Mouse (Mus musculus): ENCODE measurements around the gene Nkain1.
A peak's percentile ranks its signal among the peaks of the same experiment; 100 is the strongest.

Nkain1 gene

DNA sequence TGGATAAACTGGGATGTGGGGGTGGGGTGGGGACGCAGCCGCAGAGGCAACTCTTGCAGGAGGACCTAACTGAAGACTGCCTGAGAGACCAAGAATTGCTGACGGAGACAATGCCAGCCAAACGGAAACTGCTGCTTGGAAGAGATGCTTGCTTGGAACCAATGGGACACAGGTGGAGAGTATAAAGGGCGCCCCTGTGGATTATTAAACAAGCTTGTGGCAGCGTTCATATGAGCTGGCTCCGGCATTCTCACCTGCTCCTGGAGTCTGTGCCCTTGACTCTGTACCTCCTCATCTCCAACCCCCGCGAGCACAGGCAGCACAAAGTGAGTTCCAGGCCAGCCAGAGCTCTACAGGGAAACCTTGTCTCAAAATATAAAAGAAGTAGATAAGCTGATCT is 23.5 kb downstream of the Nkain1 start:
- DNase-seq (ENCODE audit: low read depth) = no peak

DNA sequence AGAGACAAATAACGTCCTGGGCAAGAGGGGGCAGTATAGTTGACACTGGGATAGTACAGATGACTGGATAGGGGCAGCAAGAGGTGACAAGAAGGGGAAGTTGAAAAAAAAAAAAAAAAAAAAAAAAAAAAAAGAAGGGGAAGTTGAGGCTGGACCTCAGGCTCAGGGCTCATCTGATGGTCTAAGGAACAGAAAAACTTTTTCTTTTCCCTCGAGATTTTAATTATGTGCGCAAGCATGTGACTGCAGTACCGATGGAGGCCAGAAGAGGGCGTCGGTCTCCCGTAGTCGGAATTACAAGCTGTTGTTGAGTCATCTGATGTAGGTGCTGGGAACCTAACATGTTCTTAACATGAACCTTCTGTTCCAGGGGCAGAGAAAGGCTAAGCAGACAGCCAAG is 24.8 kb downstream of the Nkain1 start:
- no peak for DNase-seq (ENCODE audit: low read depth)

DNA sequence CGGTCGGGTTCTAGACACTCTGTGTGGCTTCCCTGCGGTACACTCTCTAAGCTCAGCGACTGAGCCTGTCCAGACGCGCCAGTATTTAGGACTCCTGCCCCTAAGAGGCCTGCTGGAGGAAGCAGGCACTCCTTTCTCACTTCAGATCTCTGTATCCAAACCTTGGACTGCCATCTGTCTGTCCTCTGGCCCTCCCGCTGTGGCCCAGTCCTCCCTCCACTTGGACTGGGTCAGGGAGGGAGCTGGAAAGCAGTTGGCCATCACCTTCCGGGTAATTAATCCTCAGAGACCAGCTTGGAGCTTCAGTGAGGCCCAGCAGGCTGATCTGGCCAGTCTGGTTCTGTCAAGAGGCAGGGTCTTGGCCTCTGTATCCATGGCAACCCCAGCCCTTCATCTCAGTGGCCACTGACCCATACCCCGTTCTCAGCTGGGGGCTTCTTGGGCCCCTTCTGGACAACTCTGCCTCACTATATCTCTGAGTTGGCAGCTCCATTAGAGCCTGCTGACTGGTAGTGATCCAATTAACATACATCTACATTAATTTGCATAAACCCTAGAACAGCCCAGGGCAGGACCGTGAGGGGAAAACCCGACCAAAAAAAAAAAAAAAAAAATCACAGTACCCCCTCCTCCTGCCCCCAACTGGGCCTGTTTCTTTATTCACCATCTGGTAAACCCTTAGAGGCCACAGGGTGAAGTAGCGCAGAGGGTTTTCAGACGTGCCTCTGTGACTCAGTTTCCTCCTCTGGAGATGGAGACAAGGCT is 27.0 kb downstream of the Nkain1 start:
- no peak for DNase-seq (ENCODE audit: low read depth)

DNA sequence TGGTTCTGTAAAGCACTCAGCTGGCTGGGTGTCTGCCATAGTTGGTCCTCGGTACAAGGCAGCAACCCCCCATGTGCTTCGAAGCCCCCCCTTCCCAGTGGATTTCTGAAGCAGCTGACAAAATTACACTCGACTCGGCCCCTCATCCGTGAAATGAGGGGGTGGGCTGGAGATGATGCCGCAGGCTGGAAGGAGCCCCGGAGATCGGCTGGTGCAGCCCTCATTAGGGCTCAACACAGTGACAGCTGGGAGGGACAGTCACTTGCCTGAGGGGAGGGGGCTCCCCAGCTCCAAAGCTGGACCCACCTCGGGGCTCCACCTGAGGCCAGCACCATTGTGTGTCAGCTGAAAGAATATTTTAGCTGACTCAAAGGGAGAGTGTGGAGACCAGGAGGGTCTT is 29.6 kb downstream of the Nkain1 start:
- DNase-seq (ENCODE audit: low read depth) = no peak

DNA sequence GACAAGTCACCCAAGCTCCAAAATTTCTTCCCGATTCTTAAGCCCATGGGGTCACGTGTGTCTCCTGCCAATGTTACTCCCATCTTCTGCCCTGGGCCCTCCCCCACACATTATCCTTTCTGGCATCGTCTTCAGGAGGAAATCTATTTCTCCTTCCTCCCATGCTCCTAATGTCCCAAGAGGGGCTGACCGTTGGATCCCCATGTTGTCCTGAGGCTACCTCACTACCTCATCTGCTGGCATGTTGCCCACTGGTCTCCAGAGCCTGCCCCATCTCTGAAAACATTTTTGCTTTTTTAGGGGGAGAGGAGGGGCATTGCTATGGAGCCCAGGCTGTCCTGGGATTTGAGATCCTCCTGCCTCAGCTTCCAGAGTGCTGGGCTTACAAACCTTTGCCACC is 30.9 kb downstream of the Nkain1 start:
- no peak for DNase-seq (ENCODE audit: low read depth)

DNA sequence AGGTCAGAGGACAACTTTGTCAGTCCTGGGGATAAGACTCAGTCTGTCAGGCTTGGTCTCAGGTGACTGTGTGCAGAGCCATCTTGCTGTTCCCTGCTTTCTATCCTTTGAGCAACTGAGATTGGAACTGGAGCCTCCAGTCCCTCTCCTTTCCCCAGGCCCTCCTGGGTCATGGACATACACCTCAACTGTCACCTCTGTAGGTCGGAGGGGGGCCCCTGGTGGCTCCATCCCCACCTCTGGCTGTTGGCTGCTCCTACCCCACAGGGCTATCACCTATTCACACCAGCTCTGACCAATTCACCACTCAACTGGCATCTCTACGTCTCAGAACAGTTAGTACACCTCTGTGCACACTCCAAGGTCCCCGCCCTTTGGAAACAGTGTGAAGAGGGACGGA is 33.1 kb downstream of the Nkain1 start:
- no peak for DNase-seq (ENCODE audit: low read depth)

DNA sequence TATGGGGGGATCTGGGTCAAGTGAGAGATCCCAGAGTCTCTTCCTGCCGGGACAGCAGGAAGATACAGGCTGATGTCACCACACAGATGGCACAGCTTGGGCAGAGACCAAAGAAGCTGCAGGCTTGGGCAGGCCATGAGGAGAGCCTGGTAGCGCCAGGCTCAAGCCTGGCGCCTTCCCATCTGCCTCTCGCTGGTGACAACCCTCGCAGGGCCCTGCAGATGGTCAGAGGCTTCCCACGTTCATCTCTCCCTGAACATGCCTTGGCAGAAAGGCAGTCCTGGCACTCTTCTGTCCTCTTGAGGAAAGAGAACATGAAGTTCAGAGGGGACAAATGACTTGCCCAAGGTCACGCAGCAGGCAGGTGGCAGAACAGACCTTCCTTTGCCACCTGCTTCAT is 34.3 kb downstream of the Nkain1 start:
- DNase-seq (ENCODE audit: low read depth) = no peak

DNA sequence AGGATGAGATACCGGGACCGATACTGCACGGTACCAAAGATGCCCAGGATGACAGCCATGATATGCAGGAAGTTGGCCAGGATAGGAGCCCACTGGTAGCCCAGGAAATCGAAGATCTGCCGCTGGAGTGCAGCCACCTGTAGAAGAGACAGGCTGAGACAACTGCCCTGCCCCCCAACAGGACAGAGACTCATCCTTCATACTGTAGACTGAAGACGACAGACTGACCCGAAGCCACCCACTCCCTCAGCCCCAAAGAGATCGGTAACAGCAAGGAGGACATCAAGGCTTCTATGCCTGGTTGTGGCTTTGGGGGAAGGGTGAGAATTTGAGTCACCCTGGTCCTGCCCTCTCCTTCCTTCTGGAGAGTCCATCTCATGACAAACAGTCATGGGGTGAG is 34.9 kb downstream of the Nkain1 start:
- no peak for DNase-seq (ENCODE audit: low read depth)

DNA sequence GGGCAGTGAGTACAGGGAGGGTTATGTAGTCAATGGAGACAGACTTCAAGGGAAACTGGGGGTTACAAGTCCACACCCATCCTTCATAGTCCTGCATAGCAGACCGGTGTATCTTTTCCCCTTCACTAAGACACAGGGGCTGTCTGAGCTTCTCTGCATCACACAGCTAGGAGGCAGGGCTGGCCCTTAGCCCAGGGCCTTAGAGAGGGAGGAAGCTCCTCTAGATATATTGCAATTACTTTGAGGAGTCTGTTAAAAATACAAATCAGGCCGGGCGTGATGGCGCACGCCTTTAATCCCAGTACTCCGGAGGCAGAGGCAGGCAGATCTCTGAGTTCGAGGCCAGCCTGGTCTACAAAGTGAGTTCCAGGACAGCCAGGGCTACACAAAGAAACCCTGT is 36.6 kb downstream of the Nkain1 start:
- DNase-seq (ENCODE audit: low read depth) = no peak

DNA sequence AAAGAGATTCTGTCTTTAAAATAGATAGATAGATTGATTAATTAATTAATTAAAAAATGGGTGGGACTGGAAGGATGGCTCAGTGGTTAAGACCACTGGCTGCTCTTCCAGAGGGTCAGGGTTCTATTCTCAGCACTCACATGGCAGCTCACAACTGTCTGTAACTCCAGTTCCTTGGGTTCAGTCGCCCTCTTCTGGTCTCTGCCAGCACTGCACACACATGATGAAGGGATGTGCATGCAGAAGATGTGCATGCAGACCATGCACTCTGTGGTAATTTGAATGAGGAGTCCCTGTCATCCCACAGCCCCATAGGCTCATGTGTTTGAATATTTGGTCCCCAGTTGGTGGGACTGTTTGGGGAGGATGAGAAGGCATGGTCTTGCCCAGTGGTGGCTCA is 38.2 kb downstream of the Nkain1 start:
- no peak for DNase-seq (ENCODE audit: low read depth)

DNA sequence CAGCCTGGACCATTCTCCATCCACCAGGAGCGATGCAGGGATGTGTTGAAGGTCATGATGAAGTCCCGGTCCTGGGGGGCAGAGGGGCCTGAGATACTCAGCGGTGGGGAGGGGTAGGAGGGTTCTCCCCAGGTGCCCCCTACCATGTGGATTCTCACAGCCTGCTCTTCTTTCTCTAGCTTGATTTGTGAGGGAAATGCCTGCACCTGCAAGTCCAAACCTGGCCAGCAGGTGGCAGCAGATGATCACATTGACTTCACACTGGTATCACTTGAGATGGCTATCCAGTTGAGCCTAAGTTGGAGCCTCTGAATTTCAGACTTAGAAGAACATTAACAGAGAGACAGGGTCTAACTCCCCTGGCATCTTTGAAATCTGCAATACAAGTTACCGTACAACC is 40.0 kb downstream of the Nkain1 start:
- DNase-seq (ENCODE audit: low read depth) = peak; percentile 70

DNA sequence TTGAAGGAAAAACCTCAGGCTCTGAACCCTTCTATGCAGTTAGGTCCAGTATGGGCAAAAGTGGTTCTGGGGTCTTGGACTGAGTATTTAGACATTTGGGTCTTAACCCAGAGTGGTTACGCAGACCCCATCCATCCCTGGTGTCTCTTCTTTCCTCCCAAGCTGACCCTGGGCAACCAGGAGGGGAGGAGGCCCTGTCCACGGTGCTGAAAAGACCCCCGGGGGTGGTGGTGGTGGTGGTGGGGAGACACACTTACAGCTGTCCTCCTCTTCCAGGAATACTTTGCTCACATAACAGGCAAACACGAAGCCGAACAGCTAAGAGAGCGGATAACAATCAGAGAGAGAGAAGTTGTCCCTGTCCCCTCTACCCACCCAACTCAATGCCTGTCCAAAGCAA is 41.6 kb downstream of the Nkain1 start:
- DNase-seq (ENCODE audit: low read depth) = no peak

DNA sequence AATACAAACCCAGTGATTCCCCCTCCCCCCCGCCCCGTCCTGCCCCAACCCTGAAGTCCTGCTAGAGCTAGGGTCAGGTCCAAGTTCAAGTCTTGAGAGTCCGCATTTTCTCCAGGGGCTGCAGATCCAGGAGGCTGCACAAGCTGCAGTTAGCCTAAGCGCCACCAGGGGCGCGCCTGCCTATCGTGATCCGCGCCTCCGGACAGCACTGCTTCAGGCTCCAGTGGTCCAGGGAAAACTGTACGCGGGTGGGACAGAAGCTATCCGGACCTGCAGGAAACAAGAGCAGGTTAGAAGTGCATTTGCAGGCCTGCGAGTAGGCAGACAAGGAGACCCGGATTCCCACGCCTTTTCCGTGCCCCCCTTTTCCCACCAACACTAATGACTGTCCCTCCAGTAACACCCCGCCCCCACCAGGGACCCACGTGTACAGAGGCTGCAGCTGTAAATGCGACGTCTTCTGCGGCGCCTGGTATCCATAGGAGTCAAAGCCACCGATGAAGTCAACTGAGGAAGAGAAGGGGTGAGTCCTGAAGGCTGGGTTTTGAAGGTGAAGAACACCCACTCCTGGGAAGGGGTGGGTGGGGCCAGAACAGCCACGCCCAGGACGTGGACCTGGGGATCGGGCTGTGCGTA is 42.2 kb downstream of the Nkain1 start:
- no peak for DNase-seq (ENCODE audit: low read depth)

DNA sequence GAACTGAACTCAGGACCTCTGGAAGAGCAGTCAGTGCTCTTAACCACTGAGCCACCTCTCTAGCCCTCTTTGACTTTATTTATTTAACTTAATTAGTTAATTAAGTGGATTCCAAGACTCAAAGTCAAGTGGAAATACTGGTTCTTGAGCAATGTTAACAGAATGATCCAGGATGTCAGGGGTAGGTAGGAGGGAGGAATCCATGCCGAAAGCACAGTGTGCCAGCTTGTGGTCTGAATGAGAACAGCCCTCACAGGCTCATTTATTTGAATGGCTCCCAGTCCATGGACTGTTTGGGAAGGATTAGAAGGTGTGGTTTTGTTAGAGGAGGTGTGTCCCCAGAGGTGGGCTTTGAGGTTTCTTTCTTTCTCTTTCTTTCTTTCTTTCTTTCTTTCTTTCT is 46.2 kb downstream of the Nkain1 start:
- DNase-seq (ENCODE audit: low read depth) = no peak

DNA sequence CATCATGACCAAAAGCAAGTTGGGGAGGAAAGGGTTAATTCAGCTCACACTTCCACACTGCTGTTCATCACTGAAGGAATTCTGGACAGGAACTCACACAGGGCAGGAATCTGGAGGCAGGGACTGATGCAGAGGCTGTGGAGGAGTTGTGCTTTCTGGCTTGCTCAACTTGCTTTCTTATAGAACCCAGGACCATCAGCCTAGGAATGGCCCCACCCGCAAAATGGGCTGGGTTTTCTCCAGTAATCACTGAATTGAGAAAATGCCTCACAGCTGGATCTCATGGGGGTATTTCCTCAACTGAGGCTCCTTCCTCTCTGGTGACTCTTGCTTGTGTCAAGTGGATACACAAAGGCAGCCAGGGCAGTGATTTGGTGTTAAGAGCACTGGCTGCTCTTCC is 48.9 kb downstream of the Nkain1 start:
- no peak for DNase-seq (ENCODE audit: low read depth)

DNA sequence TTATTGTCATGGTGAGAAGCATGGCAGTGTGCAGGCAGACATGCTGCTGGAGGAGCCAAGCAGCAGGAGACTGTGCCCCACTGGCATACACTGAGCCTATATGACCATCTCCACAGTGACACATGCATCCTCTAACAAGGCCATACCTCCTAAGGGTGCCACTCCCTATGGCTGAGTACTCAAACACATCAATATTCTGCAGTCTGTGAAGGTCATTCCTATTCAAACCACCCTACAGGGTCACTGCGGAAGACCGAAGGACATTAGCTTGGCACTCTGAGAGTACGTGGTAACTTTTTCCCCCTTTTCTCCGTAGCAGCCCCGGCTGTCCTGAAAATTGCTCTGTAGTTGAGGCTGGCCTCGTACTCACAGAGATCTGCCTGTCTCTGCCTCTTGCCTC is 52.5 kb downstream of the Nkain1 start:
- no peak for DNase-seq (ENCODE audit: low read depth)

DNA sequence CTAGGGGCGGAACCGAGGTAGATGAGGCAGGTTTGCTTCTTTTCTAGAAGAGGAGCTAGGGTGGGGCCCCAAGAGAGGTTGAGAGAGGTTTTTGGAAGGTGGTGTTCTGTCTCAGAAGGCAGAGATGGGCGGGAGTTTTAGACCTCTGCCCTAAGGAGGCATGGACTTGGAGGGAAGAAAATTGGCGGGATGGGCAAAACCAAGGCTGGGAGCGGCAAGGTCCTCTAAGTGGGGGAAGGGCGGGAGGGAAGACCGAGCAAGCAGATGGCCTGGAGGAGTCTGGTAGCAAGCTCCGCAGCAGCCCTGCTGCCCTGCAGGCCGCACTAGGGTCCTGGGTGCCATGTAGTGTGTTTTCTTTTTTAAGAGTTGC is 53.5 kb downstream of the Nkain1 start:
- DNase-seq (ENCODE audit: low read depth) = no peak

DNA sequence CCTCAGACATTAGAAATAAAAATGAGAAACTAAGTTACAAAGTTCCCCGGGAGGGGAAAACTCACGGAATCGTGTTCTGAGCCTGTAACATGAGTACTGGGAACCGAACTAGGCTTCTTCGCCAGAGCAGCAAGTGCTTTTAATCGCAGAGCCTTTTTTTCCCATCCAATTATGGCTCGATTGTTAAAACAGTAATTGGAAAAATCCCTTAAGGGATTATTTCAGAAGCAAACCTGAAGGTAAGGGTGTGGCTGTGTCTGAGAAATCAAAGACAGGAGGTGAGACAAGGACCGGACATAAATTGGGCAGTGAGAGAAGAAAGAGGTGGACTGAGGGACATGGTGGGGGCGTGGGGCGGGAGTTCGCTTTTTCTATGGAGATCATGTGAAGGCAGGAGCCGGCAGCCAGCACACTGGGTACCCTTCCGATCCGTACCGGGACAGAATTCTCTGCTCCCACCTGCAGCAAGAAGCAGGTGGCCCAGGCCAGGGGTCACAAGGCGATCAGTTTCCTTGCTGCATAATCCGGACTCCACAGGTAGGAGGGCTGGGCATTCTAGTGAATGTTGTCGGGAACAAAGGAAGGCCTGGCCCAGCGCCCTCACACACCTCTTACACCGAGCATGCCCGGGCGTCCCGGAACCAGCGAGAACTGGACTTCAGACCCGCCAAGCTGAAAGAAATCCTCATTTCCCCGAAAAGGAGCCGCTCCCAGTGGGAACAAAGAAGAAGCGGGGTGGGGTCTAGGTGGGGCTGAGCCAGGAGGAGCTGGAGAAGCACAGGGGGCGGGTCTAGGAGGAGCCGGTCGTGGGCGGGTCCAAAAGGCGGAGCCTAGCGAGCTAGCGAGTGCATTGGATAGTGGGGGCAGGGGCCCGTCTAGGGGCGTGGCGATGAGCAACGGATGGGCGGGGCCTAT is 54.1 kb downstream of the Nkain1 start:
- peak; percentile 94 for DNase-seq (ENCODE audit: low read depth)

DNA sequence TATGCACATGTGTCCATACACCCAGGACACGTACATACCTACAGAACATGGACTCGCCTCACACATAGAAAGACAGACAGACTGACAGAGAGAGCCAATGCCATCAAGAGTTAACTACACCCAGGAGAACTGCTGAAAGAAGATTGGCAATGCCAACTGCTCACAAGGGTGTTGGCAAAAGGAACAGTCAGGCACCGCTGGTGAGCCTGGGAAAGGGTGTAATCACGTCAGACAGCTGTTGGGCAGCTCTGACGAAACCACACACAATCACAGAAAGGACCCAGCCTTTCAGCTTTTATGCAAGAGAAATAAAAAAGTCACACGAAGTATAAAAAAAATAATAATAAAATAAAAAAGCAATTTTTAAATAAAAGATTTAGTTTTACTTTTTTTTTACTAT is 57.5 kb downstream of the Nkain1 start:
- DNase-seq (ENCODE audit: low read depth) = no peak

Measured in c-Kit-positive CD71-positive TER-119-negative erythroid progenitor cells, embryonic 14.5 days (primary cell).